Comparison of ENCODE assay signal across 19 mouse cellular contexts in genomic region chr3:142423501-142423917, GRCm38 (mm10). TPM values are rescaled to one million over a fixed set of nuclear protein-coding genes. Genes with fewer than 3 reads are reported as not detected.
A peak's percentile ranks its signal among the peaks of the same experiment; 100 is the strongest.
DNase-seq lines count a peak whose midpoint lies in the region; ATAC-seq lines count a peak whose summit lies in the region.
"Had no signal": no experiment of that assay in that cellular context is flagged by ENCODE, and none has a peak within 500 bp of the region (broad histone marks: within the 10 kb centered on the region; RNA-seq: fewer than 3 reads in every experiment).

No protein-coding gene starts in this region.

- WGBS in heart, embryonic 13.5 days: 59% methylated on average over 4 of the region's 4 CpGs
- WGBS in kidney, embryonic 16.5 days: 31% methylated on average over 4 of the region's 4 CpGs

- H3K27me3 ChIP-seq in heart, embryonic 13.5 days (replicated peaks): 0 out of 2 replicates have a peak, but pooled peaks cover under 1% of the 10 kb centered on the region
- no peaks in the 10 kb centered on the region for H3K27me3 ChIP-seq in kidney, embryonic 16.5 days (ENCODE audit: insufficient read depth, low read length)
- H3K27me3 ChIP-seq: CH12.LX; forebrain, embryonic 15.5 days had no signal

- no peak overlapping the region for H3K4me2 ChIP-seq in heart, embryonic 13.5 days
- H3K4me2 ChIP-seq in kidney, embryonic 16.5 days (replicated peaks; ENCODE audit: low read depth, low read length): no peak overlapping the region
- H3K4me2 ChIP-seq: forebrain, embryonic 15.5 days had no signal

- H3K9ac ChIP-seq in heart, embryonic 13.5 days: no peak overlapping the region
- no peak overlapping the region for H3K9ac ChIP-seq in kidney, embryonic 16.5 days (replicated peaks; ENCODE audit: low read length)
- H3K9ac ChIP-seq: forebrain, embryonic 15.5 days had no signal

- peaks cover 28% of the 10 kb centered on the region for H3K4me1 ChIP-seq in heart, embryonic 13.5 days
- H3K4me1 ChIP-seq in kidney, embryonic 16.5 days (ENCODE audit: insufficient read depth, low read length): peaks cover 30% of the 10 kb centered on the region
- H3K4me1 ChIP-seq: forebrain, embryonic 15.5 days; hindbrain, embryonic 10.5 days had no signal

- H3K4me3 ChIP-seq in heart, embryonic 13.5 days: no peak overlapping the region
- no peak overlapping the region for H3K4me3 ChIP-seq in kidney, embryonic 16.5 days (ENCODE audit: low read length)
- H3K4me3 ChIP-seq: erythroblast, embryonic 14.5 days; forebrain, embryonic 15.5 days; hindbrain, embryonic 10.5 days; midbrain, embryonic 10.5 days had no signal

- H3K9me3 ChIP-seq in heart, embryonic 13.5 days: no peaks in the 10 kb centered on the region
- H3K9me3 ChIP-seq in kidney, embryonic 16.5 days (ENCODE audit: low read length): no peaks in the 10 kb centered on the region
- H3K9me3 ChIP-seq: forebrain, embryonic 15.5 days; hindbrain, embryonic 10.5 days; midbrain, embryonic 10.5 days had no signal

- ATAC-seq in heart, embryonic 13.5 days (ENCODE audit: extremely low read depth, insufficient number of reproducible peaks, low FRiP score, low TSS enrichment): no peak
- ATAC-seq in kidney, embryonic 16.5 days (ENCODE audit: low FRiP score, low TSS enrichment): peak; percentile 96
- no peak for ATAC-seq in CD4-positive, CD25-positive, alpha-beta regulatory T cell, adult 4 months
- ATAC-seq: activated CD4-positive, CD25-positive, alpha-beta regulatory T cell, adult 4 months; forebrain, embryonic 15.5 days; inflammation-experienced regulatory T-cells, adult 6 months had no signal

- DNase-seq in heart, adult 9 months (ENCODE audit: low spot score in 2 of 2): no peak
- DNase-seq in A20 (ENCODE audit: low read depth, low spot score): peak; percentile 51
- DNase-seq in Muller cell, postnatal 12 days (ENCODE audit: inconsistent ontology term): peak; percentile 50
- no peak for DNase-seq in thymus, postnatal 10 days (ENCODE audit: low spot score in 2 of 2)
- DNase-seq: cerebellum, adult 9-11 months; embryo, embryonic 11 days; lung, postnatal 14 days; right cerebral cortex, postnatal 4 days; thymus, postnatal 14 days had no signal

- H3K36me3 ChIP-seq in heart, embryonic 13.5 days: no peaks in the 10 kb centered on the region
- no peaks in the 10 kb centered on the region for H3K36me3 ChIP-seq in kidney, embryonic 16.5 days (ENCODE audit: insufficient read depth, low read length)
- H3K36me3 ChIP-seq: forebrain, embryonic 15.5 days; hindbrain, embryonic 10.5 days; midbrain, embryonic 10.5 days had no signal

- H3K27ac ChIP-seq in heart, embryonic 13.5 days (replicated peaks): peak overlapping the region; percentile 63
- H3K27ac ChIP-seq in kidney, embryonic 16.5 days (ENCODE audit: low read length): peak overlapping the region; percentile 70
- H3K27ac ChIP-seq: forebrain, embryonic 15.5 days; hindbrain, embryonic 10.5 days; midbrain, embryonic 10.5 days had no signal

RNA-seq across cellular contexts. Expression of gene Pdlim5, which starts 28.0 kb away (rescaled TPM):
- polyA plus RNA-seq in heart, embryonic 13.5 days (2015; fragmentation: Nextera tagmentation; extraction: Ambion mirVana): 169 and 191 TPM in 2 replicates
- 47.9 and 50.7 TPM in 2 replicates for polyA plus RNA-seq in kidney, embryonic 16.5 days (2015; fragmentation: Nextera tagmentation; extraction: Ambion mirVana)
- polyA plus RNA-seq in CD4-positive, CD25-positive, alpha-beta regulatory T cell, adult 4 months (2017; shearing (Covaris generic)): 10 to 100 TPM; 21.1 to 24.0 TPM

Comparison
In these comparisons a context has a peak if more than half of its experiments do, and no peak if none do; other contexts are left out.
1. DNase-seq: peak in A20 (single experiment) and Muller cell, postnatal 12 days (single experiment); none in heart, adult 9 months (0 of 2) and thymus, postnatal 10 days (0 of 2).